Mouse (Mus musculus): ENCODE measurements around the gene Mss51. TPM values are rescaled to one million over a fixed set of nuclear protein-coding genes. Genes with fewer than 3 reads are reported as not detected.
A peak's percentile ranks its signal among the peaks of the same experiment; 100 is the strongest.

Mss51 gene
- polyA plus RNA-seq, 1 experiment from 2014 or later, result 0.26 TPM

DNA sequence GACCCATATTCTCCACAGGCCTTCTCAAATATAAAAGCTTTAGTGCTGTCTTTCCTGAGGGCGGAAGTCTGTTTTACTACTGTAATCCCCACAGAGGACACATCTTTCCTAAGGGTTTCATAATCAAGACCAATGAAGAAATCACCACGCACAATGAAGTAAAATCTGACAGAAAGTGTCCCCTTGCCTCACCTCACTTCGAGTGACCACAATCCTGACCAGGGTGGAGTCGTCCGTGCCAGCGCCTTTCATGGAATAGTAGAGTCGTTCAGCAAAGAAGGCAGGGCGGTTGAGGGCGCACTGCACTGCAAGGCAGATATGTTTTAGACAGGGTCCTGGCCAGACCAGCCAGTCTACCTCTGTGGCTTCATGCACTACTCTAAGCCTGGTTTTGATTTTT, 38.3 kb downstream of the Mss51 start:
- 96% methylated on average over 9 of the region's 9 CpGs for WGBS
- Histone ChIP-seq H3K4me2 (replicated peaks; ENCODE audit: low read depth) (no peak overlapping the region), H3K27ac (ENCODE audit: low read depth, low read length) (no peak overlapping the region), H3K4me3 (ENCODE audit: low read depth, low read length) (no peak overlapping the region), H3K27me3 (replicated peaks; ENCODE audit: control insufficient read depth, insufficient read depth, low read length) (no peaks in the 10 kb centered on the region), H3K36me3 (ENCODE audit: control insufficient read depth, insufficient read depth) (peaks cover 65% of the 10 kb centered on the region), H3K9me3 (ENCODE audit: control insufficient read depth) (no peaks in the 10 kb centered on the region), H3K9ac (ENCODE audit: low read depth, low read length) (no peak overlapping the region), H3K4me1 (replicated peaks; ENCODE audit: control insufficient read depth, insufficient read depth, low read length) (no peaks in the 10 kb centered on the region)
- no peak for TF ChIP-seq CTCF (IDR thresholded peaks at IDR 0.05; ENCODE audit: low read depth)
- ATAC-seq, result no peak

- H3K27ac ChIP-seq (ENCODE audit: low read depth, low read length), result no peak overlapping the region
- TF ChIP-seq CTCF (IDR thresholded peaks at IDR 0.05; ENCODE audit: low read depth), result no peak
- no peak overlapping the region for H3K4me2 ChIP-seq (replicated peaks; ENCODE audit: low read depth)
- 93% methylated on average over 5 of the region's 5 CpGs for WGBS
- no peaks in the 10 kb centered on the region for H3K9me3 ChIP-seq (ENCODE audit: control insufficient read depth)
- ATAC-seq, result no peak
- H3K36me3 ChIP-seq (ENCODE audit: control insufficient read depth, insufficient read depth), result peaks cover 23% of the 10 kb centered on the region
- no peak overlapping the region for H3K4me3 ChIP-seq (ENCODE audit: low read depth, low read length)
- no peaks in the 10 kb centered on the region for H3K4me1 ChIP-seq (replicated peaks; ENCODE audit: control insufficient read depth, insufficient read depth, low read length)
- H3K27me3 ChIP-seq (replicated peaks; ENCODE audit: control insufficient read depth, insufficient read depth, low read length), result no peaks in the 10 kb centered on the region
- H3K9ac ChIP-seq (ENCODE audit: low read depth, low read length), result no peak overlapping the region
Observed at GRCm38 (mm10) chr14:20452929-20453328, 43.8 kb downstream of the Mss51 start.

DNA sequence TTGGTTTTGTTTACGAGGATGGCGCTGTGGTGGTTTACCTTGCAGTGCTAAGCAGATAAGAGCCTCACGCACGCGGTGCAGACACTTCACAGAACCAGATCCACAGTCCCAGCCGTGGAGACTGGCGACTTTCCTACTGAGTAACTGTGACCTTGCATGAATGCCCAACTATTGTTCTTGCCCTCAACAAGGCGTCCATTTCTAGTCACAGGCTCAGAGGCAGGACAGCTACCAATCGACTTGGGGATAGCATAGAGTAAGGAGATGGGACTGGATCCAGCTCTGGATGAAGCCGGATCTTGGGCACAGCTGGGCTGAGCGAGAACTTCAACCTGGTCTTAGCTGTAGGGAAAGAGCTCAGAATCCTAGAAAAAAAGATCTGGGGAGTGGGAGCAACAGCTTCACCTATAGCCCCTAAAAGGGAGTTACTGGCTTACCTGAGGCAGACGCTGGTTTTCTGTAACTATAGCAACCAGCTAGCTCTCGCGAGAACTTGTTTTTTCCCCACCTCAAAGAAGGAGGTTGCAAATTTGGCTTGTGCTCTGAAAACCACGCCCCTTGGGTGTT, 44.9 kb downstream of the Mss51 start, which contains the start of gene Cfap70:
Cfap70 (minus strand) TSS at position 462 of the 567 bp plus-strand sequence.
- Histone ChIP-seq H3K4me3 (ENCODE audit: low read depth, low read length) (peak within 1 kb of the TSS; percentile 29), H3K9me3 (ENCODE audit: control insufficient read depth) (no peaks in the 10 kb centered on the region), H3K36me3 (ENCODE audit: control insufficient read depth, insufficient read depth) (peaks cover 16% of the 10 kb centered on the region), H3K4me2 (replicated peaks; ENCODE audit: low read depth) (peak within 1 kb of the TSS; percentile 65), H3K9ac (ENCODE audit: low read depth, low read length) (peak within 1 kb of the TSS; percentile 0; the same call in 1 of the 2 replicates), H3K4me1 (replicated peaks; ENCODE audit: control insufficient read depth, insufficient read depth, low read length) (no peaks in the 10 kb centered on the region), H3K27ac (ENCODE audit: low read depth, low read length) (no peak within 1 kb of the TSS), H3K27me3 (replicated peaks; ENCODE audit: control insufficient read depth, insufficient read depth, low read length) (no peaks in the 10 kb centered on the region)
- 4% methylated on average over 15 of the region's 15 CpGs for WGBS
- ATAC-seq, result peak; percentile 49; the same call in 1 of the 2 replicates
- TF ChIP-seq CTCF (IDR thresholded peaks at IDR 0.05; ENCODE audit: low read depth), result no peak

- peaks cover 11% of the 10 kb centered on the region for H3K36me3 ChIP-seq (ENCODE audit: control insufficient read depth, insufficient read depth)
- peak overlapping the region; percentile 65 for H3K4me2 ChIP-seq (replicated peaks; ENCODE audit: low read depth)
- no peak overlapping the region for H3K27ac ChIP-seq (ENCODE audit: low read depth, low read length)
- no peaks in the 10 kb centered on the region for H3K9me3 ChIP-seq (ENCODE audit: control insufficient read depth)
- H3K9ac ChIP-seq (ENCODE audit: low read depth, low read length), result 0 out of 2 replicates have a peak overlapping the region, but pooled peaks have one; percentile 0
- no peaks in the 10 kb centered on the region for H3K27me3 ChIP-seq (replicated peaks; ENCODE audit: control insufficient read depth, insufficient read depth, low read length)
- ATAC-seq, result no peak
- no peaks in the 10 kb centered on the region for H3K4me1 ChIP-seq (replicated peaks; ENCODE audit: control insufficient read depth, insufficient read depth, low read length)
- 14% methylated on average over 2 of the region's 2 CpGs for WGBS
- H3K4me3 ChIP-seq (ENCODE audit: low read depth, low read length), result peak overlapping the region; percentile 29
- TF ChIP-seq CTCF (IDR thresholded peaks at IDR 0.05; ENCODE audit: low read depth), result no peak
Observed at GRCm38 (mm10) chr14:20451302-20451701, 45.4 kb downstream of the Mss51 start.

DNA sequence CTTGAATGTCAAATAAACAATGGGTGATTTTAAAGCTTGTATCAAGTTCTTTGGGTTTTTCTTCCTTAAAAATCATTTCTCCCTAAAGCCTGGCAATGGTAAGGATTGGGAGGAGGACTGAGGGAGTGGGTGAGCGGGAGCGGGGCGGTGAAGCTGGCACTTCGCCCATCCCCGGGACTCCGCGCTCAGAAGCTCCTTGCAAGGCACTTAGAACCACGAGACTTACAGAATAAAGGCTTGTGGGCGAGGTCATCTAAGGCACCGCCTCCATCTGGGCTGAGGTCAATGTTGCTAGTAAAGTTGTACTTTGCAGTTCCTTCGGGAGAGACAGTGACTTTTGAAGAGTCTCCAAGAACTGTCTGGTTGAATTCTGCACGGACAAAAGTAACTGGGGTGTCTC, 49.5 kb downstream of the Mss51 start:
- Histone ChIP-seq H3K9me3 (ENCODE audit: control insufficient read depth) (no peaks in the 10 kb centered on the region), H3K4me2 (replicated peaks; ENCODE audit: low read depth) (no peak overlapping the region; the same call in 1 of the 2 replicates)
- 42% methylated on average over 12 of the region's 12 CpGs for WGBS

GRCm38 (mm10) chr14:20442252-20442651, 54.4 kb downstream of the Mss51 start:
- no peak for ATAC-seq
- no peak overlapping the region for H3K9ac ChIP-seq (ENCODE audit: low read depth, low read length)
- no peak overlapping the region for H3K27ac ChIP-seq (ENCODE audit: low read depth, low read length)
- H3K27me3 ChIP-seq (replicated peaks; ENCODE audit: control insufficient read depth, insufficient read depth, low read length), result no peaks in the 10 kb centered on the region
- no peak overlapping the region for H3K4me2 ChIP-seq (replicated peaks; ENCODE audit: low read depth)
- H3K4me3 ChIP-seq (ENCODE audit: low read depth, low read length), result no peak overlapping the region
- no peak for TF ChIP-seq CTCF (IDR thresholded peaks at IDR 0.05; ENCODE audit: low read depth)
- H3K9me3 ChIP-seq (ENCODE audit: control insufficient read depth), result no peaks in the 10 kb centered on the region
- WGBS, result 70% methylated on average over 17 of the region's 17 CpGs
- no peaks in the 10 kb centered on the region for H3K4me1 ChIP-seq (replicated peaks; ENCODE audit: control insufficient read depth, insufficient read depth, low read length)
- H3K36me3 ChIP-seq (ENCODE audit: control insufficient read depth, insufficient read depth), result no peaks in the 10 kb centered on the region

More for the DNA sequence above, 49.5 kb downstream of the Mss51 start:
- Histone ChIP-seq H3K4me3 (ENCODE audit: low read depth, low read length) (no peak overlapping the region), H3K27ac (ENCODE audit: low read depth, low read length) (no peak overlapping the region), H3K27me3 (replicated peaks; ENCODE audit: control insufficient read depth, insufficient read depth, low read length) (no peaks in the 10 kb centered on the region), H3K4me1 (replicated peaks; ENCODE audit: control insufficient read depth, insufficient read depth, low read length) (no peaks in the 10 kb centered on the region), H3K9ac (ENCODE audit: low read depth, low read length) (no peak overlapping the region), H3K36me3 (ENCODE audit: control insufficient read depth, insufficient read depth) (no peaks in the 10 kb centered on the region)
- TF ChIP-seq CTCF (IDR thresholded peaks at IDR 0.05; ENCODE audit: low read depth), result no peak
- ATAC-seq, result no peak

Measured in intestine, postnatal 0 days (tissue).